Mouse (Mus musculus) CH12.LX (cell line): ENCODE measurements around the gene Zbtb5. TPM values are rescaled to one million over a fixed set of nuclear protein-coding genes. Genes with fewer than 3 reads are reported as not detected.
"Not testable (repeated sequence)": the region's sequence is repeated elsewhere in the genome, so short reads cannot be mapped to it uniquely, and the experiment has no call there.

Experiments
- DNase-seq: peaks from one replicate; pipeline ENCODE4 v3.0.0-alpha.2; 2013; ENCODE audit errors: extremely low read depth
- H3K27ac ChIP-seq: 2 replicates; pipeline ENCODE4 v1.5.1; 2012; ENCODE audit warnings: low read depth, mild to moderate bottlenecking, control low read depth, moderate library complexity; ENCODE audit not compliant: insufficient read depth
- H3K27me3 ChIP-seq: replicated peaks from 2 replicates; pipeline ENCODE3; 2012; ENCODE audit warnings: inconsistent platforms
- H3K36me3 ChIP-seq, 2 experiments: replicated peaks in 1 of 2; 2 replicates each; pipeline versions ENCODE3 to v1.6.1; 2012; ENCODE audit warnings: inconsistent platforms in 1 of 2, low read length in 1 of 2, mild to moderate bottlenecking in 1 of 2, mixed read lengths in 1 of 2, moderate library complexity in 1 of 2; ENCODE audit not compliant: control insufficient read depth in 1 of 2, insufficient read depth in 1 of 2
- H3K4me1 ChIP-seq, 2 experiments: 2 replicates each; pipeline ENCODE4 v1.6.1; 2012; ENCODE audit warnings: inconsistent platforms in 1 of 2, moderate library complexity in 1 of 2; ENCODE audit not compliant: insufficient read depth in 2 of 2, control insufficient read depth in 1 of 2
- H3K4me2 ChIP-seq: 2 replicates; pipeline ENCODE4 v1.6.1; 2012; ENCODE audit warnings: low read depth, mild to moderate bottlenecking, control low read depth; ENCODE audit not compliant: poor library complexity, insufficient read depth, severe bottlenecking
- H3K4me3 ChIP-seq, 3 experiments: fragments of 150-350 bp in 1 of 3; sonication (generic) in 1 of 3; replicated peaks in 1 of 3; 2 replicates each; pipeline versions ENCODE3 to v1.5.1; 2011 to 2012; ENCODE audit warnings: low read depth in 2 of 3, low read length in 2 of 3, mild to moderate bottlenecking in 2 of 3, moderate library complexity in 2 of 3, control low read depth in 1 of 3, improper control_type of control experiment in 1 of 3, inconsistent platforms in 1 of 3, mixed read lengths in 1 of 3; ENCODE audit not compliant: poor library complexity in 1 of 3
- H3K79me2 ChIP-seq: replicated peaks from 2 replicates; pipeline ENCODE4 v1.6.1; 2012; ENCODE audit warnings: mild to moderate bottlenecking, moderate library complexity; ENCODE audit not compliant: control insufficient read depth, poor library complexity, insufficient read depth, severe bottlenecking; ENCODE audit errors: extremely low read depth
- H3K9ac ChIP-seq: 2 replicates; pipeline ENCODE4 v1.6.1; 2012; ENCODE audit warnings: low read depth, mild to moderate bottlenecking, control low read depth, moderate library complexity; ENCODE audit not compliant: insufficient read depth
- H3K9me3 ChIP-seq: replicated peaks from 2 replicates; pipeline ENCODE3; 2012; ENCODE audit warnings: low read length, inconsistent platforms, mixed read lengths
- CHD2 ChIP-seq: IDR thresholded peaks from 2 replicates; pipeline ENCODE4 v1.6.1; 2011; ENCODE audit warnings: low read length, improper control_type of control experiment
- CTCF ChIP-seq, 2 experiments: IDR thresholded peaks in 1 of 2; conservative IDR thresholded peaks in 1 of 2; 2 replicates each; pipeline ENCODE4 v1.5.1; 2011 to 2012; ENCODE audit warnings: low read depth in 2 of 2, low read length in 2 of 2, improper control_type of control experiment in 1 of 2, inconsistent platforms in 1 of 2, mild to moderate bottlenecking in 1 of 2, moderate library complexity in 1 of 2
- E2F4 ChIP-seq: IDR thresholded peaks from 2 replicates; pipeline ENCODE4 v1.6.1; 2011; ENCODE audit warnings: low read depth, low read length, improper control_type of control experiment; ENCODE audit not compliant: insufficient replicate concordance
- ELF1 ChIP-seq: IDR thresholded peaks from 2 replicates; pipeline ENCODE4 v1.6.1; 2014; ENCODE audit warnings: low read depth, mild to moderate bottlenecking, inconsistent platforms, low read length, improper control_type of control experiment
- EP300 ChIP-seq: IDR thresholded peaks from 2 replicates; pipeline ENCODE4 v1.6.1; 2011; ENCODE audit warnings: low read length, improper control_type of control experiment
- HCFC1 ChIP-seq: IDR thresholded peaks from 2 replicates; pipeline ENCODE4 v1.6.1; 2012; ENCODE audit warnings: low read depth, mild to moderate bottlenecking, inconsistent platforms, low read length, improper control_type of control experiment
- IRF4 ChIP-seq: IDR thresholded peaks from 2 replicates; pipeline ENCODE4 v1.6.1; 2014; ENCODE audit warnings: low read depth, mild to moderate bottlenecking, inconsistent platforms, low read length, improper control_type of control experiment
- JUND ChIP-seq: conservative IDR thresholded peaks from 2 replicates; pipeline ENCODE4 v1.6.1; 2011; ENCODE audit warnings: low read depth, low read length, improper control_type of control experiment
- MAFK ChIP-seq: IDR thresholded peaks from 2 replicates; pipeline ENCODE4 v1.6.1; 2011; ENCODE audit warnings: low read length, improper control_type of control experiment; ENCODE audit not compliant: insufficient replicate concordance
- MAX ChIP-seq: IDR thresholded peaks from 2 replicates; pipeline ENCODE4 v1.6.1; 2011; ENCODE audit warnings: low read length, improper control_type of control experiment
- MEF2A ChIP-seq: IDR thresholded peaks from 2 replicates; pipeline ENCODE4 v1.6.1; 2014; ENCODE audit warnings: low read depth, mild to moderate bottlenecking, inconsistent platforms, low read length, improper control_type of control experiment, borderline replicate concordance
- MXI1 ChIP-seq: IDR thresholded peaks from 2 replicates; pipeline ENCODE4 v1.6.1; 2011; ENCODE audit warnings: mild to moderate bottlenecking, low read depth, low read length, improper control_type of control experiment
- MYC ChIP-seq: IDR thresholded peaks from 2 replicates; pipeline ENCODE4 v1.6.1; 2011; ENCODE audit warnings: low read depth, mild to moderate bottlenecking, improper control_type of control experiment, low read length
- NELFE ChIP-seq: IDR thresholded peaks from 2 replicates; pipeline ENCODE4 v1.6.1; 2011; ENCODE audit warnings: low read depth, low read length, improper control_type of control experiment
- NRF1 ChIP-seq: IDR thresholded peaks from 2 replicates; pipeline ENCODE4 v1.6.1; 2014; ENCODE audit warnings: low read depth, mild to moderate bottlenecking, inconsistent platforms, low read length, improper control_type of control experiment, moderate library complexity
- RAD21 ChIP-seq: IDR thresholded peaks from 2 replicates; pipeline ENCODE4 v1.6.1; 2011; ENCODE audit warnings: low read depth, mild to moderate bottlenecking, low read length, improper control_type of control experiment, moderate library complexity
- SMC3 ChIP-seq: IDR thresholded peaks from 2 replicates; pipeline ENCODE4 v1.6.1; 2011; ENCODE audit warnings: low read depth, low read length, improper control_type of control experiment
- TBP ChIP-seq: conservative IDR thresholded peaks from 2 replicates; pipeline ENCODE4 v1.6.1; 2011; ENCODE audit warnings: low read depth, low read length, improper control_type of control experiment
- TCF12 ChIP-seq: IDR thresholded peaks from 2 replicates; pipeline ENCODE4 v1.6.1; 2014; ENCODE audit warnings: low read depth, mild to moderate bottlenecking, inconsistent platforms, low read length, improper control_type of control experiment
- USF1 ChIP-seq: IDR thresholded peaks from 2 replicates; pipeline ENCODE4 v1.6.1; 2014; ENCODE audit warnings: low read depth, mild to moderate bottlenecking, inconsistent platforms, low read length, improper control_type of control experiment
- USF2 ChIP-seq: conservative IDR thresholded peaks from 2 replicates; pipeline ENCODE4 v1.6.1; 2011; ENCODE audit warnings: low read depth, low read length, improper control_type of control experiment
- ZC3H11A ChIP-seq: IDR thresholded peaks from 2 replicates; pipeline ENCODE4 v1.6.1; 2012; ENCODE audit warnings: low read depth, mild to moderate bottlenecking, inconsistent platforms, low read length, improper control_type of control experiment
- ZKSCAN1 ChIP-seq: IDR thresholded peaks from 2 replicates; pipeline ENCODE4 v1.6.1; 2012; ENCODE audit warnings: low read depth, inconsistent platforms, low read length, improper control_type of control experiment, borderline replicate concordance
- ZMIZ1 ChIP-seq: IDR thresholded peaks from 2 replicates; pipeline ENCODE4 v1.6.1; 2012; ENCODE audit warnings: low read depth, mild to moderate bottlenecking, inconsistent platforms, low read length, improper control_type of control experiment
- dilution Hi-C: fragments of 300-500 bp; cut with MboI; formaldehyde crosslinking; loops from 2 replicates; pipeline ENCODE4 v1.14.3; 2020; ENCODE audit warnings: low sequenced_read_pairs; ENCODE audit not compliant: extremely low pct_unique_long_range_greater_than_20kb, extremely low pct_ligation_motif_present
- in situ Hi-C: fragments of 300-500 bp; cut with MboI; formaldehyde crosslinking; loops from 3 replicates; pipeline ENCODE4 v1.14.3; 2019; ENCODE audit warnings: low sequenced_read_pairs, low pct_ligation_motif_present, low pct_unique_long_range_greater_than_20kb, mixed read lengths
- polyA plus RNA-seq: library from polyadenylated mRNA; unstranded; fragments of >175 nt; gene quantifications from 2 replicates; pipeline ENCODE4 v1.2.1, GENCODE M21; 2012; ENCODE audit warnings: low read depth; ENCODE audit not compliant: insufficient read length
- total RNA-seq, 2 experiments: library from RNA; depleted of rRNA; stranded (reverse); fragments of 300-350 nt in 1 of 2; fragments of >200 nt in 1 of 2; gene quantifications; 2 replicates each; pipeline ENCODE4 v1.2.3; 2012 to 2014

Gene Zbtb5
- total and polyA plus RNA-seq, 3 experiments = 8.2 to 10.4 (median 10.0) TPM

DNA sequence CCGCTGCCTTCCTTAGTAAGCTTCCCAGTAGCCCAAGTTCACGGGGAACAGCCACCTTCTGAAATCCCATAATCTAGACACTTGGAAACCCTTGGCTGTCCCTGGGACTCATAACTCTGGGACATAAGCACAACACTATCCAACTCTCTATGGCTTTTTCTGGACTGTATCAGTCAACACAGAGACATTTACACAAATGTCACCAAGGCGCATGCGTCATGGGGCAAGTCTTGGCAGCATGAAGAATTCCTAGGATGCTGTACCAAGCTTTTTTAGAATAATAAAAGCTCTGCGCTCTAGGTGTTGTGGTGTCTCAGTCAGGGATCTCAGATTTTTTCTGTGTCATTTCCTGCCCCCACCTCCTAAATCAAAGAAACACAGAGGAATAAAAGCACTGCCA is 34.5 kb upstream of the Zbtb5 start:
- dilution Hi-C loops = no loop called here
- H3K4me3 ChIP-seq = no peak overlapping the region
- H3K4me2 ChIP-seq = no peak overlapping the region
- H3K27ac ChIP-seq = no peak overlapping the region
- no peak for DNase-seq
- no peaks in the 10 kb centered on the region for H3K4me1 ChIP-seq
- no peaks in the 10 kb centered on the region for H3K27me3 ChIP-seq
- no peak overlapping the region for H3K9ac ChIP-seq
- TF ChIP-seq HCFC1 (no peak), CHD2 (no peak), NELFE (no peak), MYC (no peak), MAFK (no peak), MEF2A (no peak), SMC3 (no peak), IRF4 (no peak), NRF1 (no peak), USF1 (no peak), ZMIZ1 (no peak), ZC3H11A (no peak), CTCF (conservative IDR thresholded peaks at IDR 0.05 in 1 of 2, IDR thresholded peaks at IDR 0.05 in 1 of 2; ENCODE audit: low read depth in 2 of 2, low read length in 2 of 2) (no peak), TBP (no peak), TCF12 (no peak), MXI1 (no peak), ELF1 (no peak)
- TF ChIP-seq, all 38 proteins: peak for 0
- no peaks in the 10 kb centered on the region for H3K9me3 ChIP-seq
- in situ Hi-C loops = no loop called here
- H3K36me3 ChIP-seq = no peaks in the 10 kb centered on the region
- no peaks in the 10 kb centered on the region for H3K79me2 ChIP-seq

- in situ Hi-C loops = no loop called here
- H3K9me3 ChIP-seq = no peaks in the 10 kb centered on the region
- H3K36me3 ChIP-seq = peaks cover 0 to 7% of the 10 kb centered on the region in 2 experiments
- TF ChIP-seq CHD2 = no peak
- TF ChIP-seq MAFK = no peak
- TF ChIP-seq SMC3 = no peak
- TF ChIP-seq E2F4 = no peak
- no peak for TF ChIP-seq JUND
- TF ChIP-seq ZMIZ1 = no peak
- TF ChIP-seq EP300 = no peak
- TF ChIP-seq IRF4 = no peak
- no peak for TF ChIP-seq MAX
- TF ChIP-seq USF2 = no peak
- no peak for TF ChIP-seq ZKSCAN1
- no peak for TF ChIP-seq RAD21
- no peak overlapping the region for H3K27ac ChIP-seq
- no peak for DNase-seq
- no peaks in the 10 kb centered on the region for H3K27me3 ChIP-seq
- H3K79me2 ChIP-seq = no peaks in the 10 kb centered on the region
- dilution Hi-C loops = no loop called here
- H3K4me3 ChIP-seq = no peak overlapping the region
- no peak overlapping the region for H3K4me2 ChIP-seq
- H3K4me1 ChIP-seq = peaks cover 0 to 5% of the 10 kb centered on the region in 2 experiments; a peak in 2 of 4 replicates
- no peak overlapping the region for H3K9ac ChIP-seq
Measured at GRCm38 (mm10) chr4:45040795-45041194, 28.6 kb upstream of the Zbtb5 start.

DNA sequence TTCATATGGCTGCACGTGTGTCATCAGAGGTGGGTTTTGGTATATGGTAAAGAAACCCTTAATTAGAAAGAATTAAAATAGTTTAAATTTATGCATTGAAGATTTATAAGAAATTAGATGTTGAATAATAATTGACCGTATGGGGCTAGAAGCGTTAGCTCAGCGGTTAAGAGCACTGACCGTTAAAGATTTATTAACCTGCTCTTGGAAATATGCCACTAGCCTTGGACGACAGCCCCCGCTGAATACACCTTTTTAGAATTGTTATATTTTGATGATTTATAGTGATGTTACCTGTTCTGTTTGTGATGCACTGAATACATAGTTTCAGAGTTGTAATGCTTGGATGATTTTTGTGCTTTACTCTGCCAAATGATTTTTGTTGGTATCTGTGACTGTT is 27.3 kb upstream of the Zbtb5 start:
- H3K27ac ChIP-seq, DNase-seq, H3K27me3 ChIP-seq, H3K4me3 ChIP-seq, H3K9me3 ChIP-seq, dilution Hi-C loops, H3K79me2 ChIP-seq, H3K9ac ChIP-seq, H3K4me1 ChIP-seq, H3K4me2 ChIP-seq, in situ Hi-C loops: not testable (repeated sequence)
- H3K36me3 ChIP-seq = peaks cover 0 to 13% of the 10 kb centered on the region in 2 experiments
